Mouse (Mus musculus) kidney, adult 11 months (tissue): ENCODE results near the gene Rrp8.

Experiments used
- DNase-seq: peaks from one replicate; pipeline ENCODE4 v3.0.0; 2022

Gene Rrp8

GRCm38 (mm10) chr7:105690875-105691274 is 46.3 kb downstream of the Rrp8 start:
- DNase-seq, result no peak

- no peak for DNase-seq
Measured at GRCm38 (mm10) chr7:105685541-105686197, 51.5 kb downstream of the Rrp8 start.
